Mouse (Mus musculus) MEL (cell line): ENCODE results near the gene Thrap3.

Experiments used
- CHD2 ChIP-seq: IDR thresholded peaks from 2 replicates; pipeline ENCODE4 v1.6.1; 2011; ENCODE audit warnings: low read length, improper control_type of control experiment
- CTCF ChIP-seq, 3 experiments: IDR thresholded peaks in 2 of 3; conservative IDR thresholded peaks in 1 of 3; 2 replicates each; pipeline ENCODE4 v1.5.1; 2011 to 2012; ENCODE audit warnings: low read length in 3 of 3, low read depth in 2 of 3, mild to moderate bottlenecking in 2 of 3, improper control_type of control experiment in 1 of 3, inconsistent platforms in 1 of 3, mixed read lengths in 1 of 3, moderate library complexity in 1 of 3; ENCODE audit not compliant: control insufficient read depth in 1 of 3, insufficient read depth in 1 of 3, poor library complexity in 1 of 3, severe bottlenecking in 1 of 3
- E2F4 ChIP-seq: IDR thresholded peaks from 2 replicates; pipeline ENCODE4 v1.6.1; 2011; ENCODE audit warnings: low read depth, low read length, improper control_type of control experiment, borderline replicate concordance
- ELF1 ChIP-seq: IDR thresholded peaks from 2 replicates; pipeline ENCODE4 v1.6.1; 2014; ENCODE audit warnings: low read depth, mild to moderate bottlenecking, inconsistent platforms, low read length, improper control_type of control experiment, moderate library complexity
- GATA1 ChIP-seq: IDR thresholded peaks from 2 replicates; pipeline ENCODE4 v1.6.1; 2011; ENCODE audit warnings: low read depth, low read length, improper control_type of control experiment
- HCFC1 ChIP-seq: IDR thresholded peaks from 2 replicates; pipeline ENCODE4 v1.6.1; 2012; ENCODE audit warnings: low read depth, mild to moderate bottlenecking, inconsistent platforms, low read length, improper control_type of control experiment, moderate library complexity
- MEF2A ChIP-seq: IDR thresholded peaks from 2 replicates; pipeline ENCODE4 v1.6.1; 2014; ENCODE audit warnings: low read depth, mild to moderate bottlenecking, inconsistent platforms, low read length, improper control_type of control experiment; ENCODE audit not compliant: poor library complexity, insufficient replicate concordance, severe bottlenecking; ENCODE audit errors: extremely low read depth
- POLR2A ChIP-seq, 2 experiments: IDR thresholded peaks; 2 replicates each; pipeline ENCODE4 v1.6.1; 2011 to 2012; ENCODE audit warnings: low read length in 2 of 2, mild to moderate bottlenecking in 2 of 2, control low read depth in 1 of 2, improper control_type of control experiment in 1 of 2, low read depth in 1 of 2, moderate library complexity in 1 of 2; ENCODE audit not compliant: control insufficient read depth in 1 of 2, insufficient read depth in 1 of 2, poor library complexity in 1 of 2
- RAD21 ChIP-seq: IDR thresholded peaks from 2 replicates; pipeline ENCODE4 v1.6.1; 2011; ENCODE audit warnings: mild to moderate bottlenecking, low read depth, low read length, improper control_type of control experiment
- TAL1 ChIP-seq: IDR thresholded peaks from 2 replicates; pipeline ENCODE4 v1.6.1; 2012; ENCODE audit warnings: mild to moderate bottlenecking, inconsistent platforms, low read length, moderate library complexity, mixed read lengths
- USF2 ChIP-seq, 2 experiments: IDR thresholded peaks; 2 replicates each; pipeline ENCODE4 v1.6.1; 2011 to 2012; ENCODE audit warnings: improper control_type of control experiment in 2 of 2, low read length in 2 of 2, borderline replicate concordance in 1 of 2, inconsistent platforms in 1 of 2, low read depth in 1 of 2, mild to moderate bottlenecking in 1 of 2; ENCODE audit not compliant: insufficient read depth in 1 of 2

GRCm38 (mm10) chr4:126145396-126145795 lies 57.2 kb downstream of the Thrap3 start:
- TF ChIP-seq HCFC1 (no peak), CHD2 (no peak), RAD21 (no peak), ELF1 (no peak), POLR2A (IDR thresholded peaks at IDR 0.05; ENCODE audit: control insufficient read depth in 1 of 2, insufficient read depth in 1 of 2, low read depth in 1 of 2, low read length in 2 of 2, poor library complexity in 1 of 2) (no peak), CTCF (IDR thresholded peaks at IDR 0.05 in 2 of 3, conservative IDR thresholded peaks at IDR 0.05 in 1 of 3; ENCODE audit: control insufficient read depth in 1 of 3, insufficient read depth in 1 of 3, low read depth in 2 of 3, low read length in 3 of 3, poor library complexity in 1 of 3, severe bottlenecking in 1 of 3) (no peak), E2F4 (no peak), GATA1 (no peak), USF2 (IDR thresholded peaks at IDR 0.05; ENCODE audit: borderline replicate concordance in 1 of 2, insufficient read depth in 1 of 2, low read depth in 1 of 2, low read length in 2 of 2) (no peak), MEF2A (no peak), TAL1 (no peak)
